Mouse (Mus musculus) forebrain, embryonic 10.5 days (tissue): ENCODE data around the gene Toe1. TPM values are rescaled to one million over a fixed set of nuclear protein-coding genes. Genes with fewer than 3 reads are reported as not detected.

Experiments used
- DNase-seq: peaks from one replicate; pipeline ENCODE4 v3.0.0-alpha.2; 2017; ENCODE audit warnings: low spot score; ENCODE audit errors: extremely low spot score
- H3K27ac ChIP-seq: fragments of 300-500 bp; sonication (generic); 2 replicates; pipeline ENCODE4 v1.5.1; 2016; ENCODE audit warnings: mild to moderate bottlenecking
- H3K27me3 ChIP-seq: fragments of 300-500 bp; sonication (generic); 2 replicates; pipeline ENCODE4 v1.6.1; 2016; ENCODE audit warnings: mild to moderate bottlenecking; ENCODE audit not compliant: poor library complexity, severe bottlenecking
- H3K36me3 ChIP-seq: fragments of 300-500 bp; sonication (generic); replicated peaks from 2 replicates; pipeline ENCODE4 v1.6.1; 2016; ENCODE audit warnings: mild to moderate bottlenecking, moderate library complexity
- H3K4me1 ChIP-seq: fragments of 300-500 bp; sonication (generic); 2 replicates; pipeline ENCODE4 v1.6.1; 2016
- H3K4me3 ChIP-seq: fragments of 300-500 bp; sonication (generic); 2 replicates; pipeline ENCODE4 v1.5.1; 2016; ENCODE audit warnings: mild to moderate bottlenecking, moderate library complexity
- H3K9me3 ChIP-seq: fragments of 300-500 bp; sonication (generic); 2 replicates; pipeline ENCODE4 v1.6.1; 2016; ENCODE audit warnings: mild to moderate bottlenecking, moderate library complexity
- WGBS: fragments of 180-500 bp; shearing (Covaris S2); methylation state at CpG from one replicate; pipeline ENCODE4 v1.1.7; 2016; 5-methylcytosine and 5-hydroxymethylcytosine counted together
- polyA plus RNA-seq: library from polyadenylated mRNA; unstranded; fragments of >200 nt; fragmentation: Nextera tagmentation; extraction: Ambion mirVana; gene quantifications from 2 replicates; pipeline ENCODE4 v1.2.1, GENCODE M21; 2016

The Toe1 gene
- polyA plus RNA-seq, 1 experiment from 2014 or later = 41.3 TPM

DNA sequence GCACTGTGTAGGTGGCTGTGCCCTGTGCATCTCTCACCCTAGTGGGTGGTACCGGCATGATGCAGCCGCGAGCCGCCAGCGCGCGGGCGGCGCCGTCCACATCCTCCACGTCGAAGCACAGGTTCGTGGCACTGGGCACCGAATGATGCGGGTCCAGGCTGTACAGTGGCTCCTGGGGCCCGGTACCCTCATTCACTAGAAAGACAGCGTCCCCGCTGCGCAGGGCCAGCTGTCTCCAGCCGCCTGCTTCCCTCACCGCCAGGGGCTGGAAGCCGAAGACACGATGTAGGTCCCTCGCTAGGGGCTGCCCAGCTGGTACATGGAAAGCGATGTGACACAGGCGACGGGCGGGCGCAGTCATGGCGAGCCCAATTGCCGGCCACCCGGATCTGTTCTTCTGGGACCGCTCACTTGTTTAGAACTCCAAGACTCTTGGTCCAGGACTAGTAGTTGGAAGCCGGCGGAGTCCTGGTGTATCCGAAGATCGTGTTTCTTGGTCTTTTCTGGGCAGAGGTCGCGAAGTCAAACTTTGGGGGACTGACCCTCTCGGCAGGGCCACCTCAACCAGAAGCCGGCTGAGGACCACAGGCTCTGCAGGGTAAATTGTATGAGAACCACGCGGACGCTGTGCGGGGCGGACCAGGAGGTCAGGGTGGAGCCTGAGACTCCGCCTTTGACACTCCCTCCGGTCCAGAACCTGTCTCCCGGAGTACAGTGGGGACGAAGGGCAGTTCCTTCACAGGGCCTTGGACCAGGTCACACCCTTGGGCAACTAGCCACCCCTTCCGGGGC is 13.7 kb upstream of the Toe1 start:
- H3K4me3 ChIP-seq = peak overlapping the region; percentile 64
- under 1% methylated on average over 51 of the region's 51 CpGs for WGBS
- H3K27me3 ChIP-seq = peaks cover 49% of the 10 kb centered on the region
- H3K4me1 ChIP-seq = peaks cover 36% of the 10 kb centered on the region
- H3K27ac ChIP-seq = peak overlapping the region; percentile 74
- DNase-seq = peak; percentile 70
- no peaks in the 10 kb centered on the region for H3K9me3 ChIP-seq
- peaks cover 32% of the 10 kb centered on the region for H3K36me3 ChIP-seq

DNA sequence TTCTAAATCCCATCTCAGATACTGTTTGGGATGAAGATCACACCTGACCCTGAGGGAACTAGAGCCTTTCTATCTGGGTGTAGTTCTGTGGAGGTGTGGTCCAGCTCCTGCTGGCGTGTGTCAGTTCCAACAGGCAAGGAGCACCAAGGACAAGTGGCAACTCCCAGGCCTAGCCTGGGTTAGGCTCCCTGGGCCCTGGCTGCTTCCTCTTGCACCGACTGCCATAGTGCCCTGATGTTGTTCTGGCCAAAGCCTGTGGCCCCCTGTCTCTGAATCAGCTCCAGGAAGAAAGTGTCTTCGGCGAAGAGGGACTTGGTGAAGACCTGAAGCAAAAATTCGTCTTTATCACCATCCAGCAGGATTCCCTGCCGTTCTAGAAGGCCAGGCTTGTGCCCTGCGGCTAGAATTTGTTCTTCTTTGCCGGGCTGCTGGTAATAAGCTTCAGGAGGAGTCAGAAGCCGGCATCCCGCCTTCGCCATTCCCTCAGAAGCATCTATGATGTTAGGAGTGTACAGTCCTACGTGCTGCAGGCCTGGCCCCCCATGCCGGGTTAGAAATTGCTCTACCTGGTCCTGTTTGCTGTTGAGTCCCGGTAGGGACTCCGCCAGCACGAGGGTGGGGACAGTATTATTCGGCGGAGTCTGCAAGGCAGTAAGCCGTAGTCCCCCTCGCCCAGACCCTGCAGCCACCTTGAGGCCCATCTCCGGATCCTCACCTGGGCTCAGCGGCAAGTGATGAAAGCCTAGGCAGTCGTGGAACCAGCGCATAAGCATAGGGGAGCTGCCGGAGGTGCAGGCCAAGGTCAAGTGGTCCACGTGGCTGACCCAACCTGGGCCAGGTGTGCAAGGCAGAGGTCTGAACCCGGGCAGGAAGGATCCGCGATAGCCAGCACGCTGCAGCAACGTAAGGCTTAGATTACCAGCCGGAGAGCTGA is 12.8 kb upstream of the Toe1 start:
- Histone ChIP-seq H3K9me3 (no peaks in the 10 kb centered on the region), H3K4me3 (peak overlapping the region; percentile 64), H3K36me3 (peaks cover 40% of the 10 kb centered on the region), H3K27ac (peak overlapping the region; percentile 74), H3K27me3 (peaks cover 49% of the 10 kb centered on the region), H3K4me1 (peaks cover 30% of the 10 kb centered on the region)
- 21% methylated on average over 32 of the region's 32 CpGs for WGBS
- DNase-seq = no peak

DNA sequence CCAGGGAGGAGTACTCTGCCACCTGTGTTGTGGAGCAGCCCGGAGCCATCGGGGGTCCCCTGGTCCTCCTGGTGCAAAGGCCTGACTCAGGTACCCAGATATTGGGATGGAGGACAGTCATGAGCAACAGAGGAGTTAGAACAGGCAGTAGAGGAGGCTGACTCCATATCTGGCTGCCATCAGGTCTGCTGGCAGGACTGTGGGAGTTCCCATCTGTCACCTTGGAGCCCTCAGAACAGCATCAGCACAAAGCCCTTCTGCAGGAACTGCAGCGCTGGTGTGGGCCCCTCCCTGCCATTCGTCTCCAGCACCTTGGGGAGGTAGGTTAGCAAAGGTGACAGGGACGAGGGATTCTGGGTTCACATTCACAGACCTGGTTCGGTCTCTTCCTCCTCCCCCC is 10.0 kb upstream of the Toe1 start:
- Histone ChIP-seq H3K36me3 (peaks cover 55% of the 10 kb centered on the region), H3K4me3 (no peak overlapping the region), H3K27me3 (peaks cover 40% of the 10 kb centered on the region), H3K4me1 (peaks cover 16% of the 10 kb centered on the region), H3K9me3 (no peaks in the 10 kb centered on the region), H3K27ac (no peak overlapping the region)
- 94% methylated on average over 6 of the region's 6 CpGs for WGBS
- DNase-seq = no peak

DNA sequence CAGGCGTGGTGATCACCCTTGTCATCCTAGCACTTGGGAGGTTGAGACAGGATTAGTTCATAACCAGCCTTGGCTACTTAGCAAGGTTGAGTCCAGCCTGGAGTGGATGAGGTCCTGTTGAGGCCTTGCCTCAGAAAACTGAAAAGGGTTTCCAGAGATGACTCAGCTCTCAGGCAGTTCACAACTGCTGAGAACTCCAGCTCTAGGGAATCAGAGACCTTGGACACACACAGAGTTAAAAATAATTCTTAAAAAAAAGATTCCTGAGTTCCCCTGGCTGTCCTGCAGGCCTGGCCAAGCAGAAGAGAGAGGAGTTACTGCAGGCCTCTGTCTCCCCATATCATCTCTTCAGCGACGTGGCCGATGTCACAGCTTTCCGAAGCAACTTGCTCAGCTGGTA is 7.8 kb upstream of the Toe1 start:
- Histone ChIP-seq H3K4me3 (no peak overlapping the region), H3K36me3 (peaks cover 70% of the 10 kb centered on the region), H3K27ac (no peak overlapping the region), H3K4me1 (peaks cover 2% of the 10 kb centered on the region), H3K9me3 (no peaks in the 10 kb centered on the region), H3K27me3 (peaks cover 20% of the 10 kb centered on the region)
- DNase-seq = no peak
- 92% methylated on average over 5 of the region's 5 CpGs for WGBS

DNA sequence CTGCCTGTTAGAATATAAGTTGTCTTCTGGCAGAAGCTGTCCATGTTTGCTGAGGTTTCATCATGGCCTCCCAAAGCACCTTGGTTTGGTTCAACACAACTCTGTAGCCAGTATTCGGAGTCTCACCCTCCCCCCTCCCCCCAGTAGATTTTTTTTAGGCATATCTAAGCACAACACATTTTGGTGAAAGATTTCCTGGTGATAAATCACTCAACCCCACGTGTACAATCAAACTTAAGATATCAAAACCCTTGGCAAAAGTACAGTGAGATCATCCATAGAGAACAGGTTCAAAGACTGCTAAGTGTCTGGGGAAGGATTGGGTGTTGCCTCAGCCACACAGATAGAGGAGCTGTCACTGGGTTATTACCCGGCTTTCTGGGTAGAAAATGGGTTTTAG is 3.6 kb upstream of the Toe1 start:
- Histone ChIP-seq H3K4me3 (no peak overlapping the region), H3K4me1 (peaks cover 12% of the 10 kb centered on the region), H3K27ac (no peak overlapping the region), H3K36me3 (peaks cover 38% of the 10 kb centered on the region), H3K9me3 (no peaks in the 10 kb centered on the region), H3K27me3 (no peaks in the 10 kb centered on the region)
- no peak for DNase-seq
- WGBS = 82% methylated on average over 3 of the region's 3 CpGs

DNA sequence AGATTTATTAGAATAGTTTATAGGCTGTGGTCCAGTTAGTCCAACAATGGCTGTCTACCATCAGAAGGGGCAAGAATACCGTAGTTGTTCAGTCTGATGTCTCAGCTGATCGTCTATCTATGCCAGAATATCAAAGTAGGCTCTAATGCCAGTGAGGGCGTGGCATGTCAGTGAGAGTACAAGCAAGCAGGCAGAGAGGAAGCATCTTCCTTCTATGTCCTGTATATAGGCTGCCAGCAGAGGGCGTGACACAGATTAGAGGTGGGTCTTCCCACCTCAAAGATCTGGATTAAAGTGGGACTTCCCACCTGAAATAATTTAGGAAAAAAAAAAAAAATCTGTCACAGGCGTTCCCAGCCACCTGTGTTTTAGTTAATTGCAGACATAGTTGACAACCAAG is 7.5 kb downstream of the Toe1 start:
- Histone ChIP-seq H3K4me1 (no peaks in the 10 kb centered on the region), H3K27me3 (no peaks in the 10 kb centered on the region), H3K9me3 (no peaks in the 10 kb centered on the region), H3K4me3 (no peak overlapping the region), H3K36me3 (peaks cover 42% of the 10 kb centered on the region), H3K27ac (no peak overlapping the region)
- DNase-seq = no peak
- 48% methylated on average over 5 of the region's 5 CpGs for WGBS

DNA sequence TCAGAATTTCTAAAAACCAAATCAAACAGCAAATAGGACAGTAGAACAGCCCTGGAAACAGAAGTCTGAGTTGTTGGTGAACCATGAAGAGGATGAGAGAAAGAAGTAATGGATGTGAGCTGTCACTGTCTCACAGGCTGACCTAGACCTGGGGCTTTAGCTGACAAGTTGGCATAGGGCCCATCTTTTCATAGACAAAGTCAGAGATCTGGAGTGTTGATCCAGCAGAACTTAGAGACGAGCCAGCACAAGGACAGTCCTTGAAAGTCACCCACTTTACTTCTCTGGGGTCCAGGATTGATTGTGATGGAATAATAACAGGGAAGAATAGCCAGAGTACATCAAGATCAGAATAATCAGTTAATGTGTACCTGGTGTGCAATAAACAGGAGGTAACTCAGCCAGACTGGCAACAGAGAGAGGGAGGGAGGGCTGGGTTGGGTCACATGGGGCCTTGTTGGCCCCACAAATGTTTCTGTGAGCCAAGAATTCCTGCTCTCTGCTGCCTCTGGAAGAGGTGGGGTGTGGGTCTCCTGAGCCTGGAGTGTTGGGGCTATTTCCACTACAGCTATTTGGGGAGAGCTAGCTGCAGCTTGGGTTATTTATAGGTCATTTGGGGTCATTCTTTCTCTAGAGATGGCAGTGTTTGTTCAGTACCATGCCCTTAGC is 10.9 kb downstream of the Toe1 start:
- Histone ChIP-seq H3K9me3 (no peaks in the 10 kb centered on the region), H3K36me3 (peaks cover 9% of the 10 kb centered on the region), H3K27me3 (no peaks in the 10 kb centered on the region), H3K27ac (no peak overlapping the region), H3K4me3 (no peak overlapping the region), H3K4me1 (no peaks in the 10 kb centered on the region)
- DNase-seq = no peak
- WGBS = 83% methylated on average over 1 of the region's 1 CpGs

DNA sequence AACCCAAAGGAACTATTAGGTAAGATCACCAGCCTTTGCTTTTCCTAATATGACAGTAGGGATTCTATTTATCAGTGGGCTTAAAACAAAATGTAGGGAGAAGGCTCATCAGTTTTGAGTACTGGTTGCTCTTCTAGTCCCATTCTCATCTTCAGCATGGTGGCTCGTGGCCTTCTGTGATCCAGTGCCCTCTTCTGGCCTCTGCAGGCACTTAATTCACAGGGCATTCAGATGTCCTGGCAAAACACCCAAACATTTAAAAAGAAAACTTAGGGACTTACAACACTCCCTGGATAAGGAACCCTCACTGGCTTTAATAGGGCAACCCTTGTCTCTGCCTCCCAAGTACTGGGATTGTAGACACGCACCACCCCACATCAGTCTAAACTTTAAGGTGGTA is 13.2 kb downstream of the Toe1 start:
- H3K36me3 ChIP-seq = no peaks in the 10 kb centered on the region
- H3K27me3 ChIP-seq = no peaks in the 10 kb centered on the region
- no peaks in the 10 kb centered on the region for H3K9me3 ChIP-seq
- H3K4me3 ChIP-seq = no peak overlapping the region
- WGBS = 80% methylated on average over 2 of the region's 2 CpGs
- no peak overlapping the region for H3K27ac ChIP-seq
- H3K4me1 ChIP-seq = no peaks in the 10 kb centered on the region
- no peak for DNase-seq

DNA sequence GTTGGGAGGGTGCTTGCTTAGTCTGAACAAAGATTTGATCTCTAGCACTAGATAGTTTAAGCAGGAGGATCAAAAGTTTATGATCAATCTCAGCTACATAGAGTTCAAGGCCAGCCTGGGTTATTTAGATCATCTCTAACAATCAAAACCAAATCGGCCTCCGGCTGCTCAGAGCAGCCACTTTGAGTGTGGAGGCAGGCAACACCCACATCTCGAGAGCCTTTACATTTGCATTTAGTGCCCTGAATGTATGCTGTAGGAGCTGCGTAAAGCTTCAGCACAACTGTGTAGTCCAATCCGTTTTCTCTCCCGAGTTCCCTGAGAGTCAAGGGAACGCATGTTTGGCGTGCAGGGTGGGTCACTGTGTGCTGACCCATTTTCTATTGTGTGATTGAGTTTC is 15.0 kb downstream of the Toe1 start:
- 90% methylated on average over 8 of the region's 8 CpGs for WGBS

DNA sequence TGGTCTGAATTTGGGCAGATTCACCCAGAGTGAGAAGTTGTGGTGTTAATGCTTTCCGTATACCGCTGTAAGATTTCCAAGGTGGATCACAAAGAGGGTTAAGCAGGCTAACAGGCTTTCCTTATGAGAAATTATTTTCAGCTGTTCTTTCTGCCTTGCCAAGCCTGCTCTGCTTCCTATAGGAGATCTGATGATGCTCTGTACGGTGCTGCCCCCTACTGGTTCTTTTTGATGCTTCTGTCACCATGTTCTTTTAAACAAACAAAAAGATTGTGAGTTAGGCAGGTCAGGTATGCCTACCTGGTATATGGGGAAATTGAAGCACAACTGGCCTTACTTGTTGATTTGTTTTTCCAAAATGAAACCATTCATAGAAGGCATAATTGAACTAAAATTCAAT is 18.5 kb downstream of the Toe1 start:
- Histone ChIP-seq H3K27ac (no peak overlapping the region), H3K27me3 (no peaks in the 10 kb centered on the region), H3K4me1 (no peaks in the 10 kb centered on the region), H3K9me3 (peaks cover 5% of the 10 kb centered on the region; the same call in 1 of the 2 replicates), H3K4me3 (no peak overlapping the region), H3K36me3 (no peaks in the 10 kb centered on the region)
- peak; percentile 72 for DNase-seq
- 10% methylated on average over 3 of the region's 3 CpGs for WGBS

More for the DNA sequence above, 15.0 kb downstream of the Toe1 start:
- no peak overlapping the region for H3K27ac ChIP-seq
- no peak for DNase-seq
- H3K36me3 ChIP-seq = no peaks in the 10 kb centered on the region
- no peaks in the 10 kb centered on the region for H3K27me3 ChIP-seq
- H3K4me3 ChIP-seq = no peak overlapping the region
- no peaks in the 10 kb centered on the region for H3K9me3 ChIP-seq
- no peaks in the 10 kb centered on the region for H3K4me1 ChIP-seq

DNA sequence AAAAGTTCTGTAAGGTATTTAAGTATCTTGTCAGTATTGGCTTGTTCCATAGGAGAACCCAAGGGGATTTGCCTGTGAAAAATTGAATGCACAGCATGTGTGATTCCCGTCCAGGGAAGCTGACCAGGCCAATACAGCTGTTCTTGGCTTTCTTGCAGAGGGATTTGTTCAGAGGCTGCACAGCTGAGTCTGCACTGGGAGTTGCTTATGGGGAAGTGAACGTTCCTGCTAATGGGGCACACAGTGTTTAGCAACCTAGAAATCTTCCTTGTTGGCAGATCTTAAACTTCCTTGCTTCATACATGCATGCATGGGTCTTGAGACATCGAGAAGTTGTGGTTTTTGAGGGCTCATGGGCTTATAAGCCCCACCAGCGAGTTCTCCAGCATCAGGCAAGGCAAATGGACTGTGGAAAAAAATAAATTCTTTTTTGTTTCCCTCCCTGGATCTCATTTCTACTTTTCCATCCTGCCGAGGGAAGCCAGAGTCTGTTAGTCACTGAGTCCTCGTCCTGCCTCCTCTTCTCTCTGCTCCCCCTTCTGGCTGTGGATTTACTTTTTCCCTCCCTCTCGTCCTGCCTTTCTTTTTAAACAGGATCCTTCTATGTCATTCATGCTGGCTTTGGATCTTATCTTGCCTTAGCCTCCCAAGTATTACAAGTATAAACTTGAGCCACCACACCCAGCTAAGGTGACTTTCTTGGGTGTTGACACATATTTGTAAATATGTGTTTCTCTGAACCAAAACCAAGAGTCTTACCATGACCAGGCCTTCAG is 19.3 kb downstream of the Toe1 start:
- DNase-seq = no peak
- 43% methylated on average over 7 of the region's 7 CpGs for WGBS
- H3K27ac ChIP-seq = no peak overlapping the region

DNA sequence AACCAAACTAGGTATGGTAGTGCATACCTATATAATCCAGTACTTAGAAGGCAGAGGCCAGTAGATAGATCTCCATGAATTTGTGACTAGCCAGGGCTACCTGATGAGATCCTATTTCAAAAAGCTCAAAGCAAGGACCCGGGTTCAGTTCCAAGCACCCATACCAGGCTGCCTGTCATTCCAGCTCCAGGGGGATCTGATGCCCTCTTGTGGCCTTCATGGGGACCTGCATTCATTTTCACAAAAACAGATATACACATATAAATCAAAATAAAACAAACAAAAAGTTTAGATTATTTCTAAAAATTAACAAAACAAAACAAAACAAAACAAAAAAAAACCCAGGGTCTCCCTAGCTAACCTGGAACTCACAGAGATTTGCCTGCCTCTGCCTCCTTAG is 20.9 kb downstream of the Toe1 start:
- no peak for DNase-seq
- Histone ChIP-seq H3K4me1 (peaks cover 14% of the 10 kb centered on the region), H3K9me3 (peaks cover 5% of the 10 kb centered on the region; the same call in 1 of the 2 replicates), H3K27ac (no peak overlapping the region), H3K4me3 (no peak overlapping the region), H3K36me3 (no peaks in the 10 kb centered on the region), H3K27me3 (0 out of 2 replicates have a peak, but pooled peaks cover 1% of the 10 kb centered on the region)
- WGBS = 90% methylated on average over 1 of the region's 1 CpGs

More for the DNA sequence above, 19.3 kb downstream of the Toe1 start:
- H3K36me3 ChIP-seq = no peaks in the 10 kb centered on the region
- H3K9me3 ChIP-seq = peaks cover 5% of the 10 kb centered on the region; the same call in 1 of the 2 replicates
- H3K27me3 ChIP-seq = no peaks in the 10 kb centered on the region
- H3K4me1 ChIP-seq = no peaks in the 10 kb centered on the region; the same call in 1 of the 2 replicates
- no peak overlapping the region for H3K4me3 ChIP-seq
